Mouse (Mus musculus) midbrain, embryonic 14.5 days (tissue): ENCODE results near the gene Adgrf5. TPM values are rescaled to one million over a fixed set of nuclear protein-coding genes. Genes with fewer than 3 reads are reported as not detected.

Source experiments
- ATAC-seq: fragments of 200-750 bp; cut with Nextera tagmentation; 2 replicates; pipeline ENCODE4 v1.8.0; 2017; ENCODE audit warnings: moderate number of reproducible peaks, moderate library complexity; ENCODE audit not compliant: low FRiP score, low TSS enrichment
- DNase-seq: peaks from one replicate; pipeline ENCODE4 v3.0.0-alpha.2; 2015
- H3K27ac ChIP-seq: fragments of 300-500 bp; sonication (generic); replicated peaks from 2 replicates; pipeline ENCODE4 v1.5.1; 2014; ENCODE audit warnings: mild to moderate bottlenecking, low read depth, low read length, moderate library complexity
- H3K27me3 ChIP-seq: fragments of 300-500 bp; sonication (generic); 2 replicates; pipeline ENCODE4 v1.6.1; 2014; ENCODE audit warnings: low read length, control low read depth, mixed read lengths; ENCODE audit not compliant: control insufficient read depth, insufficient read depth
- H3K36me3 ChIP-seq: fragments of 300-500 bp; sonication (generic); 2 replicates; pipeline ENCODE4 v1.6.1; 2014; ENCODE audit warnings: low read length, control low read depth; ENCODE audit not compliant: control insufficient read depth, insufficient read depth
- H3K4me1 ChIP-seq: fragments of 300-500 bp; sonication (generic); 2 replicates; pipeline ENCODE4 v1.6.1; 2014; ENCODE audit warnings: mild to moderate bottlenecking, antibody characterized with exemption, low read length, control low read depth; ENCODE audit not compliant: control insufficient read depth, insufficient read depth
- H3K4me2 ChIP-seq: fragments of 300-500 bp; sonication (generic); 2 replicates; pipeline ENCODE4 v1.6.1; 2014; ENCODE audit warnings: mild to moderate bottlenecking, low read length, moderate library complexity
- H3K4me3 ChIP-seq: fragments of 300-500 bp; sonication (generic); replicated peaks from 2 replicates; pipeline ENCODE4 v1.5.1; 2014; ENCODE audit warnings: low read depth, low read length
- H3K9ac ChIP-seq: fragments of 300-500 bp; sonication (generic); replicated peaks from 2 replicates; pipeline ENCODE4 v1.6.1; 2014; ENCODE audit warnings: mild to moderate bottlenecking, low read length, moderate library complexity
- H3K9me3 ChIP-seq: fragments of 300-500 bp; sonication (generic); 2 replicates; pipeline ENCODE4 v1.6.1; 2016; ENCODE audit warnings: low read length, control low read depth, mixed read lengths; ENCODE audit not compliant: control insufficient read depth
- WGBS: fragments of 180-500 bp; shearing (Covaris S2); extraction: QIAGEN DNeasy Blood & Tissue Kit; methylation state at CpG from one replicate; pipeline ENCODE4 v1.1.7; 2014; 5-methylcytosine and 5-hydroxymethylcytosine counted together
- polyA plus RNA-seq: library from polyadenylated mRNA; unstranded; fragments of >200 nt; fragmentation: Nextera tagmentation; extraction: Ambion mirVana; gene quantifications from 2 replicates; pipeline ENCODE4 v1.2.1, GENCODE M21; 2014

Gene Adgrf5
- polyA plus RNA-seq, 1 experiment from 2014 or later, result 7.9 TPM

- Histone ChIP-seq H3K4me1 (no peaks in the 10 kb centered on the region), H3K36me3 (no peaks in the 10 kb centered on the region), H3K4me3 (no peak overlapping the region), H3K4me2 (no peak overlapping the region), H3K9me3 (no peaks in the 10 kb centered on the region), H3K27ac (no peak overlapping the region), H3K27me3 (no peaks in the 10 kb centered on the region), H3K9ac (no peak overlapping the region)
- ATAC-seq (no peak), DNase-seq (peak; percentile 23)
- 73% methylated on average over 9 of the region's 9 CpGs for WGBS
Measured at GRCm38 (mm10) chr17:43392191-43392590, 31.9 kb downstream of the Adgrf5 start.

DNA sequence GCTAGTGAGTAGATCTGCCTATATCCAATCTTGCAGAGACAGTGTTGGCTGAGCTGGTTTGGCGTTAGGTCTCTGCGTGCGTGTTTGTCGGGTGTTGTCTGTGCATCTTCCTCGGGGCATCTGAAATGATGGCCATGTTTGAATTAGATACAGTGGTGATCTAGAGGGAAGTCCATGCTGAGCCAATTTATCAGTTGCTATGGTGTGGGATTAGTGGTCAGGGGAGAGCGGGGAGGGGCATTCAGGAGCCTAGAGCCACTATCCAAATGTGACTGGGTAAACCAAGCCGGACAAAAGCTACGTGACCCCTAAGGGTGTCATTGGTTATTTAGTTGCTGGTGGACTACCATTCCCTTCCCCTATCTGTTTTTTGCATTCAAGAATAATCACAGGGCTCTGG lies 33.4 kb downstream of the Adgrf5 start:
- no peak overlapping the region for H3K27ac ChIP-seq
- ATAC-seq, result no peak; the same call in 1 of the 2 replicates
- WGBS, result 33% methylated on average over 8 of the region's 8 CpGs
- H3K9ac ChIP-seq, result no peak overlapping the region
- no peaks in the 10 kb centered on the region for H3K36me3 ChIP-seq
- H3K9me3 ChIP-seq, result no peaks in the 10 kb centered on the region
- no peaks in the 10 kb centered on the region for H3K4me1 ChIP-seq
- peak; percentile 17 for DNase-seq
- no peak overlapping the region for H3K4me2 ChIP-seq
- H3K27me3 ChIP-seq, result no peaks in the 10 kb centered on the region
- no peak overlapping the region for H3K4me3 ChIP-seq

- ATAC-seq, result no peak
- Histone ChIP-seq H3K9me3 (no peaks in the 10 kb centered on the region), H3K4me3 (no peak overlapping the region), H3K9ac (no peak overlapping the region), H3K4me1 (no peaks in the 10 kb centered on the region), H3K27me3 (no peaks in the 10 kb centered on the region), H3K27ac (no peak overlapping the region), H3K4me2 (no peak overlapping the region), H3K36me3 (no peaks in the 10 kb centered on the region)
- WGBS, result 80% methylated on average over 12 of the region's 12 CpGs
- DNase-seq, result no peak
Measured at GRCm38 (mm10) chr17:43395400-43396258, 35.4 kb downstream of the Adgrf5 start.

DNA sequence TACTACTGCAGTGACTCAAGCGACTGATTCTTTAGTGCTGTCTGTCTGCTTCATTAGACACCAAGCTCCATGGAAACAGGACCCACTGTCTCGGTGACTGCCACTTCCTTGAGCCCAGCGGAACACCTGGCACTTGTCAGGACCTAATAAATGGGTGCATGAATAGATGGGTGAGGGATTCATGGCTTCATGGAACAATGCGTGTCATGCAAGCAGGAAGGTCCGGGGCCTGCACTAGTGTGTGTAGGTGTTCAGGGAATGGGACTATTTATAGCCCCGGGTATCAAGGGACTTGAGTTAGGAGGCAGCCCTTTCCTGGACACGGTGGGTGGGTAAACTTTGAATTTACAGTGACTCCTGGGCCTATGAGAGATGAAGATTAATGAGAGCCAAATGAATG lies 38.4 kb downstream of the Adgrf5 start:
- H3K4me3 ChIP-seq, result no peak overlapping the region
- no peaks in the 10 kb centered on the region for H3K9me3 ChIP-seq
- no peak overlapping the region for H3K4me2 ChIP-seq
- H3K27ac ChIP-seq, result no peak overlapping the region
- ATAC-seq, result no peak
- no peaks in the 10 kb centered on the region for H3K27me3 ChIP-seq
- no peaks in the 10 kb centered on the region for H3K36me3 ChIP-seq
- DNase-seq, result no peak
- 66% methylated on average over 7 of the region's 7 CpGs for WGBS
- no peaks in the 10 kb centered on the region for H3K4me1 ChIP-seq
- H3K9ac ChIP-seq, result no peak overlapping the region

DNA sequence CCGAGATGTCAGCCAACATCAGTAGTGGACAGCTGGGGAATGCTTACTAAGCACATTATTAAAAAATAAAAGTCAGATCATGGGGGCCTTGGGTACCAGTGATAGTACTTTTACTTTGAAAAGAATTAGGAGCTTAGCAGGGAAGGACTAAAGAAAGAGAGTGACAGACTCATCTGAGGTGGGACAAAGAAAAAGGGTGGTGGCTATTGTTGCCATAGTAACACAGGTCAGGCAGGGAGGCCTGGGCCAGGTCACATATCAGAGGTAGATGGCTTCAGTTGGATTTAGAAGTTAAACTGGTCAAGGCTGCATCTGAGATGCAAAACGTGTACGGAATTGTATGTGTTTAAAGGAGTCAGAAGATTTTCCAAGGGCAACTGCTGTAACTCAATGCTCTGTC lies 38.9 kb downstream of the Adgrf5 start:
- WGBS, result 33% methylated on average over 3 of the region's 3 CpGs
- no peaks in the 10 kb centered on the region for H3K4me1 ChIP-seq
- no peaks in the 10 kb centered on the region for H3K36me3 ChIP-seq
- no peak overlapping the region for H3K9ac ChIP-seq
- H3K9me3 ChIP-seq, result no peaks in the 10 kb centered on the region
- no peak overlapping the region for H3K4me3 ChIP-seq
- no peak overlapping the region for H3K4me2 ChIP-seq
- no peaks in the 10 kb centered on the region for H3K27me3 ChIP-seq
- H3K27ac ChIP-seq, result no peak overlapping the region
- DNase-seq (no peak), ATAC-seq (no peak)

DNA sequence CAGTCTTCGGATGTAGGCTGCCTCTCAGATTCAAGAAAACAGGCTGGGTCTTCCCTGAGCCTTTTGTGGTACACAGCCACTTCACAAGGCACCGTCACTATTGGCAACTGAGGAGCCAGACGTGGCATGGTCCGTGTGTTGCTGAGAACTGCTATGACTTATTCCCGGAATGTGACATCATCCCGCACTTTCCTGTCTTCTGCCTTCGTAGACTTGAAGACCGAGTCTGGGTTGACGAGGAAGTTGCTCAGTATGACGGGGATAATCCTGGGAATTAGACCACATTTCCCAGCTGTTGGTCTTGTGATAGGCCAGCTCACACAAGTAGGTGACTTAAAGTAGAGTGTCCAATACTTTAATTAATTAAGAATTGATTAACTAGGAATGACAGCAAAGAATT lies 40.2 kb downstream of the Adgrf5 start:
- Histone ChIP-seq H3K9ac (no peak overlapping the region), H3K27ac (no peak overlapping the region), H3K36me3 (no peaks in the 10 kb centered on the region), H3K4me1 (no peaks in the 10 kb centered on the region), H3K27me3 (no peaks in the 10 kb centered on the region), H3K4me3 (no peak overlapping the region), H3K9me3 (no peaks in the 10 kb centered on the region), H3K4me2 (no peak overlapping the region)
- 70% methylated on average over 10 of the region's 10 CpGs for WGBS
- DNase-seq (no peak), ATAC-seq (no peak)

- Histone ChIP-seq H3K36me3 (no peaks in the 10 kb centered on the region), H3K27ac (no peak overlapping the region), H3K9me3 (no peaks in the 10 kb centered on the region), H3K4me3 (no peak overlapping the region), H3K9ac (no peak overlapping the region), H3K27me3 (no peaks in the 10 kb centered on the region), H3K4me2 (no peak overlapping the region), H3K4me1 (no peaks in the 10 kb centered on the region)
- DNase-seq (no peak), ATAC-seq (no peak)
- 51% methylated on average over 6 of the region's 6 CpGs for WGBS
Measured at GRCm38 (mm10) chr17:43403851-43404250, 43.6 kb downstream of the Adgrf5 start.

DNA sequence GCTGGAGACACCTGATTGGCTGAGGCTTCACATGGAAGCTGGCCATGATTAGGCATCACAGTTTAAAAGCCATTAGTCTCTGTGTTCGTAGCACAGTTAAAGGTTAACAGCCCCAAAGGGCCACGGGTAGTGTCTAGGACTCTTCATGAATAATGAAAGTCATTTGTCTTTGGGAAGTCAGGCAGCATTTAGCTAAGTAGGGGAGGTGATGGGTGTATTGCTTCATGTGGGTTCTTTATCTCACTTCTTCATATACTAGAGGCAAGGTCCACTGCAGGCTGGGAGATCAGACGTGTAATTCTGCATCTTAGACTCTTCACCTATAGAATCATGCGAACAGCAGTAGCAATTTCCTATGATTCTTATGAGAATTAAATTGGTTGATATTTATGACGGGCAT lies 44.2 kb downstream of the Adgrf5 start:
- no peak for DNase-seq
- no peaks in the 10 kb centered on the region for H3K36me3 ChIP-seq
- H3K27me3 ChIP-seq, result no peaks in the 10 kb centered on the region
- no peak overlapping the region for H3K27ac ChIP-seq
- no peak overlapping the region for H3K4me3 ChIP-seq
- no peak for ATAC-seq
- 81% methylated on average over 5 of the region's 5 CpGs for WGBS
- no peaks in the 10 kb centered on the region for H3K9me3 ChIP-seq
- no peak overlapping the region for H3K9ac ChIP-seq
- no peak overlapping the region for H3K4me2 ChIP-seq
- H3K4me1 ChIP-seq, result no peaks in the 10 kb centered on the region

DNA sequence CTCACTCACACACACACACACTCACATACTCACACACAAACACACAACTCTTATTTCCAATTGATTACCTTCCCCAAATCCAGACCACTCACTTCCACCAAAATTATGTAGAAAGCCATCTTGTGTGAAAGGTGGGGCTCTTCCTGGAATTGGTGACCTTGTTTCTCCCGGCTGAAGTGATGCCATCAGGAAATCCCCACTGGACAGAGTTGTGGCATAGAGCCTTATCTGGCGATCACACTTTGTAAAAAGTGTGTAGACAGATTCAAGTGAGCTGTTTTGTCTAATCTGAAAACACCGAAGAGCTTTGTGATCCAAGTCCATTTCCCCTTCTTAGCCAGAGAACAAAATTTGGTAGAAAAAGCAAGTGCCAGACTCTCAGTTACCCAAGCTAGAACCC lies 46.1 kb downstream of the Adgrf5 start:
- Histone ChIP-seq H3K4me2 (no peak overlapping the region), H3K4me3 (no peak overlapping the region), H3K27ac (no peak overlapping the region), H3K9ac (no peak overlapping the region), H3K4me1 (no peaks in the 10 kb centered on the region), H3K9me3 (no peaks in the 10 kb centered on the region), H3K36me3 (no peaks in the 10 kb centered on the region), H3K27me3 (no peaks in the 10 kb centered on the region)
- WGBS, result 87% methylated on average over 3 of the region's 3 CpGs
- ATAC-seq (no peak), DNase-seq (no peak)
